Mouse (Mus musculus): ENCODE results near the gene Phospho1. TPM values are rescaled to one million over a fixed set of nuclear protein-coding genes. Genes with fewer than 3 reads are reported as not detected.

Phospho1 gene
- polyA plus RNA-seq, 1 experiment: not detected

- Histone ChIP-seq H3K4me1 (ENCODE audit: control insufficient read depth, insufficient read depth, low read length) (peaks cover 13% of the 10 kb centered on the region), H3K27ac (ENCODE audit: insufficient read depth, low read depth, low read length) (no peak overlapping the region), H3K4me3 (ENCODE audit: insufficient read depth, low read depth, low read length) (no peak overlapping the region)
- TF ChIP-seq CTCF (IDR thresholded peaks at IDR 0.05; ENCODE audit: insufficient read depth, low read depth, low read length) (no peak), POLR2A (IDR thresholded peaks at IDR 0.05; ENCODE audit: insufficient read depth, low read depth, low read length) (no peak)
- WGBS: 80% methylated on average over 11 of the region's 11 CpGs
Measured at GRCm38 (mm10) chr11:95828181-95828964, 4.1 kb downstream of the Phospho1 start.

DNA sequence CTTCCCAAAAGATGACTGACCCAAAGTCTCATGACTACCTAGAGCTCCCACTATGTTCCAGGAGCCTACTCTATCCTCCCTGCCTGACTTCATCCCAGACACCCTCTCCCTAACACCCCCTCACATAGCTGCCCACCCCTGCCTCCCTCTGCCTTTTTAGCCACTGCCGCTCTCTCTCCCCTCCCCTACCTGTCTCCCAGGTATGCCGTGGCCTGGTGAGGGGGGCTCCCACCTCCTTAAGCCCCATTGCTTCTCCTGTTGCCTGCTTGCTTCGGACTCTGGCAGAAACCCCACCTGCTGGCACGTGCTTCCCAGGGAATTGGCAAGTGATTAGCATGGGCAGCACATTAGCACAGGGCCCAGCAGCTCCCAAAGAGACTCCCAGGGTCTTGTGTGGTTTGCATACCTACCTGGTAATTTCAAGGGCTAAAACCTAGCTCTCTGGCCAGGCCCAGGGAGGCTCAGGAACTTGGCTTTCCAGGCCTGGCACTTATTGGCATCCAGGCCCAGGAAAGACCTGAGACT, 5.3 kb downstream of the Phospho1 start:
- TF ChIP-seq POLR2A (IDR thresholded peaks at IDR 0.05; ENCODE audit: insufficient read depth, low read depth, low read length): no peak
- TF ChIP-seq CTCF (IDR thresholded peaks at IDR 0.05; ENCODE audit: insufficient read depth, low read depth, low read length): no peak
- Histone ChIP-seq H3K4me3 (ENCODE audit: insufficient read depth, low read depth, low read length) (no peak overlapping the region), H3K27ac (ENCODE audit: insufficient read depth, low read depth, low read length) (no peak overlapping the region), H3K4me1 (ENCODE audit: control insufficient read depth, insufficient read depth, low read length) (peaks cover 17% of the 10 kb centered on the region)
- 64% methylated on average over 4 of the region's 4 CpGs for WGBS

GRCm38 (mm10) chr11:95830411-95831275, 6.3 kb downstream of the Phospho1 start:
- Histone ChIP-seq H3K4me3 (ENCODE audit: insufficient read depth, low read depth, low read length) (no peak overlapping the region), H3K4me1 (ENCODE audit: control insufficient read depth, insufficient read depth, low read length) (peaks cover 19% of the 10 kb centered on the region), H3K27ac (ENCODE audit: insufficient read depth, low read depth, low read length) (no peak overlapping the region)
- 36% methylated on average over 80 of the region's 80 CpGs for WGBS
- no peak for TF ChIP-seq CTCF (IDR thresholded peaks at IDR 0.05; ENCODE audit: insufficient read depth, low read depth, low read length)

GRCm38 (mm10) chr11:95831276-95831619, 6.9 kb downstream of the Phospho1 start:
- H3K4me1 ChIP-seq (ENCODE audit: control insufficient read depth, insufficient read depth, low read length): peaks cover 23% of the 10 kb centered on the region
- H3K4me3 ChIP-seq (ENCODE audit: insufficient read depth, low read depth, low read length): no peak overlapping the region
- WGBS: 42% methylated on average over 10 of the region's 10 CpGs
- TF ChIP-seq POLR2A (IDR thresholded peaks at IDR 0.05; ENCODE audit: insufficient read depth, low read depth, low read length) (no peak), CTCF (IDR thresholded peaks at IDR 0.05; ENCODE audit: insufficient read depth, low read depth, low read length) (no peak)
- H3K27ac ChIP-seq (ENCODE audit: insufficient read depth, low read depth, low read length): no peak overlapping the region

GRCm38 (mm10) chr11:95831641-95832040, 7.3 kb downstream of the Phospho1 start:
- TF ChIP-seq POLR2A (IDR thresholded peaks at IDR 0.05; ENCODE audit: insufficient read depth, low read depth, low read length): no peak
- WGBS: 42% methylated on average over 15 of the region's 15 CpGs
- peaks cover 24% of the 10 kb centered on the region for H3K4me1 ChIP-seq (ENCODE audit: control insufficient read depth, insufficient read depth, low read length)
- H3K4me3 ChIP-seq (ENCODE audit: insufficient read depth, low read depth, low read length): no peak overlapping the region
- H3K27ac ChIP-seq (ENCODE audit: insufficient read depth, low read depth, low read length): no peak overlapping the region

- Histone ChIP-seq H3K4me3 (ENCODE audit: insufficient read depth, low read depth, low read length) (no peak overlapping the region), H3K4me1 (ENCODE audit: control insufficient read depth, insufficient read depth, low read length) (peaks cover 30% of the 10 kb centered on the region), H3K27ac (ENCODE audit: insufficient read depth, low read depth, low read length) (no peak overlapping the region)
- WGBS: 76% methylated on average over 18 of the region's 18 CpGs
- TF ChIP-seq CTCF (IDR thresholded peaks at IDR 0.05; ENCODE audit: insufficient read depth, low read depth, low read length): no peak
- TF ChIP-seq POLR2A (IDR thresholded peaks at IDR 0.05; ENCODE audit: insufficient read depth, low read depth, low read length): no peak
Measured at GRCm38 (mm10) chr11:95832129-95833005, 8.1 kb downstream of the Phospho1 start.

DNA sequence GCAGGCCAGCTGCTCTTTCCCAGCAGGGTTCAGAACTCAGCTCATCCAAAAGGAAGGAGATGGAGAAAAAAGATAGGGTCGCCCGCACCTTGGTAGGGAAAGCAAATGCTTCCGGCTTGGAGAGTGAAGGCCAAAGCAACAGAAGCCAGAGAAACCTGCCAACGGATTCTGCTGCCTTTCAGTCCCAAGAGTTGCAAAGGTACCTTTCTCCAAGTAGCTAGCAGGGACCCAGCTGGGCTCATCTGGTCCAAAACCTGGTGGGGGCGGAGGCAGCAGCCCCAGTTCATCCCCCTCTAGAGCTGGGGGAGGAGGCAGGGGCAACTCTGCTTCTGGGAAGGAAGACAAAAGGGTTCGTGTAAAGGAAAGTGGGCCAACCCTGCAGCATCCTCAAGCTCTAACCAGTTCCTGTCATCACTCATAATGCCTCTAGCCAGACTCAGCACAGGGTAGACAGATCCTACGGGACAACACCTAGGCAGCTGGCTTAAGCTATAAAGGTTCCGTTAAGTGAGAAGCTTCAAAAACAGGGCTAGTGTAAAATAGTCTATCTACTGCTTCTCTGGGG, 8.8 kb downstream of the Phospho1 start:
- WGBS: 63% methylated on average over 8 of the region's 8 CpGs
- no peak overlapping the region for H3K4me3 ChIP-seq (ENCODE audit: insufficient read depth, low read depth, low read length)
- peaks cover 30% of the 10 kb centered on the region for H3K4me1 ChIP-seq (ENCODE audit: control insufficient read depth, insufficient read depth, low read length)
- H3K27ac ChIP-seq (ENCODE audit: insufficient read depth, low read depth, low read length): no peak overlapping the region; the same call in 1 of the 2 replicates
- TF ChIP-seq POLR2A (IDR thresholded peaks at IDR 0.05; ENCODE audit: insufficient read depth, low read depth, low read length): no peak
- no peak for TF ChIP-seq CTCF (IDR thresholded peaks at IDR 0.05; ENCODE audit: insufficient read depth, low read depth, low read length)

GRCm38 (mm10) chr11:95833631-95834142, 9.4 kb downstream of the Phospho1 start:
- H3K4me3 ChIP-seq (ENCODE audit: insufficient read depth, low read depth, low read length): no peak overlapping the region
- 16% methylated on average over 18 of the region's 18 CpGs for WGBS
- H3K4me1 ChIP-seq (ENCODE audit: control insufficient read depth, insufficient read depth, low read length): peaks cover 30% of the 10 kb centered on the region
- no peak overlapping the region; the same call in 1 of the 2 replicates for H3K27ac ChIP-seq (ENCODE audit: insufficient read depth, low read depth, low read length)
- TF ChIP-seq POLR2A (IDR thresholded peaks at IDR 0.05; ENCODE audit: insufficient read depth, low read depth, low read length): no peak
- no peak for TF ChIP-seq CTCF (IDR thresholded peaks at IDR 0.05; ENCODE audit: insufficient read depth, low read depth, low read length)

Data from olfactory bulb, adult 2 months (tissue).